ENCODE assay signal across 8 mouse cellular contexts in genomic region chr1:156673476-156674194, GRCm38 (mm10). TPM values are rescaled to one million over a fixed set of nuclear protein-coding genes. Genes with fewer than 3 reads are reported as not detected.
A peak's percentile ranks its signal among the peaks of the same experiment; 100 is the strongest.
DNase-seq lines count a peak whose midpoint lies in the region; ATAC-seq and TF ChIP-seq lines count a peak whose summit lies in the region.

No protein-coding gene starts in this region.

- H3K27me3 ChIP-seq in E14TG2a.4 (ENCODE audit: insufficient read depth, low read length), result peaks cover 7% of the 10 kb centered on the region
- H3K27me3 ChIP-seq in forebrain, postnatal 0 days (ENCODE audit: insufficient read depth, low read length), result 0 out of 2 replicates have a peak, but pooled peaks cover 3% of the 10 kb centered on the region
- no peaks in the 10 kb centered on the region for H3K27me3 ChIP-seq in intestine, postnatal 0 days (replicated peaks; ENCODE audit: control insufficient read depth, insufficient read depth, low read length)
- no peaks in the 10 kb centered on the region for H3K27me3 ChIP-seq in lung, postnatal 0 days (replicated peaks; ENCODE audit: insufficient read depth, low read length)

- peak overlapping the region; percentile 53 for H3K9ac ChIP-seq in forebrain, postnatal 0 days
- H3K9ac ChIP-seq in intestine, postnatal 0 days (ENCODE audit: low read depth, low read length), result peak overlapping the region; percentile 62
- peak overlapping the region; percentile 77 for H3K9ac ChIP-seq in lung, postnatal 0 days (replicated peaks; ENCODE audit: low read depth)

- no peak for TF ChIP-seq EP300 in lung, postnatal 0 days (IDR thresholded peaks at IDR 0.05)

- peaks cover 12% of the 10 kb centered on the region for H3K36me3 ChIP-seq in E14TG2a.4 (ENCODE audit: insufficient read depth, low read length)
- H3K36me3 ChIP-seq in forebrain, postnatal 0 days (ENCODE audit: insufficient read depth), result no peaks in the 10 kb centered on the region
- H3K36me3 ChIP-seq in intestine, postnatal 0 days (ENCODE audit: control insufficient read depth, insufficient read depth), result no peaks in the 10 kb centered on the region; the same call in 1 of the 2 replicates
- no peaks in the 10 kb centered on the region for H3K36me3 ChIP-seq in lung, postnatal 0 days (ENCODE audit: insufficient read depth, low read length)

- no peak for TF ChIP-seq CTCF in E14TG2a.4 (conservative IDR thresholded peaks at IDR 0.05; ENCODE audit: low read length)
- no peak for TF ChIP-seq CTCF in forebrain, postnatal 0 days (IDR thresholded peaks at IDR 0.05; ENCODE audit: low read depth)
- no peak for TF ChIP-seq CTCF in intestine, postnatal 0 days (IDR thresholded peaks at IDR 0.05; ENCODE audit: low read depth)
- TF ChIP-seq CTCF in lung, postnatal 0 days (IDR thresholded peaks at IDR 0.05), result no peak

- 0 out of 2 replicates have a peak overlapping the region, but pooled peaks have one; percentile 35 for H3K27ac ChIP-seq in forebrain, postnatal 0 days (ENCODE audit: low read depth, low read length)
- peak overlapping the region; percentile 66 for H3K27ac ChIP-seq in intestine, postnatal 0 days (ENCODE audit: low read depth, low read length)
- peak overlapping the region; percentile 91 for H3K27ac ChIP-seq in lung, postnatal 0 days (ENCODE audit: low read length)

- ATAC-seq in forebrain, postnatal 0 days, result peak; percentile 34
- peak; percentile 25; the same call in 1 of the 2 replicates for ATAC-seq in intestine, postnatal 0 days
- ATAC-seq in lung, postnatal 0 days, result no peak

- no peaks in the 10 kb centered on the region for H3K9me3 ChIP-seq in E14TG2a.4 (ENCODE audit: low read length)
- H3K9me3 ChIP-seq in forebrain, postnatal 0 days (ENCODE audit: low read length), result no peaks in the 10 kb centered on the region
- H3K9me3 ChIP-seq in intestine, postnatal 0 days (ENCODE audit: control insufficient read depth), result no peaks in the 10 kb centered on the region
- no peaks in the 10 kb centered on the region for H3K9me3 ChIP-seq in lung, postnatal 0 days (ENCODE audit: low read length)

- H3K4me1 ChIP-seq in E14TG2a.4 (replicated peaks; ENCODE audit: low read depth, low read length), result peaks cover 77% of the 10 kb centered on the region
- H3K4me1 ChIP-seq in forebrain, postnatal 0 days (ENCODE audit: insufficient read depth), result no peaks in the 10 kb centered on the region
- 0 out of 2 replicates have a peak, but pooled peaks cover 3% of the 10 kb centered on the region for H3K4me1 ChIP-seq in intestine, postnatal 0 days (replicated peaks; ENCODE audit: control insufficient read depth, insufficient read depth, low read length)
- peaks cover 10% of the 10 kb centered on the region; the same call in 1 of the 2 replicates for H3K4me1 ChIP-seq in lung, postnatal 0 days (ENCODE audit: insufficient read depth, low read depth, low read length)

- WGBS in forebrain, postnatal 0 days, result 4% methylated on average over 29 of the region's 29 CpGs
- under 1% methylated on average over 29 of the region's 29 CpGs for WGBS in intestine, postnatal 0 days
- WGBS in lung, postnatal 0 days, result 1% methylated on average over 28 of the region's 29 CpGs

- peak overlapping the region; percentile 92 for H3K4me2 ChIP-seq in forebrain, postnatal 0 days (ENCODE audit: low read depth)
- H3K4me2 ChIP-seq in intestine, postnatal 0 days (replicated peaks; ENCODE audit: low read depth), result peak overlapping the region; percentile 100
- H3K4me2 ChIP-seq in lung, postnatal 0 days (replicated peaks; ENCODE audit: low read depth, low read length), result peak overlapping the region; percentile 97

- H3K4me3 ChIP-seq in E14TG2a.4 (replicated peaks; ENCODE audit: low read length), result peak overlapping the region; percentile 82
- peak overlapping the region; percentile 48 for H3K4me3 ChIP-seq in forebrain, postnatal 0 days (ENCODE audit: low read depth, low read length)
- H3K4me3 ChIP-seq in intestine, postnatal 0 days (ENCODE audit: low read depth, low read length), result peak overlapping the region; percentile 65
- H3K4me3 ChIP-seq in lung, postnatal 0 days (ENCODE audit: low read depth, low read length), result peak overlapping the region; percentile 74

- peak; percentile 55 for DNase-seq in adrenal gland, postnatal 10 days
- DNase-seq in forebrain, postnatal 0 days, result peak; percentile 14
- DNase-seq in lung, postnatal 0 days (ENCODE audit: low spot score), result peak; percentile 42
- peak; percentile 42 for DNase-seq in retina, embryonic 14.5 days (ENCODE audit: low spot score)
- DNase-seq in frontal cortex, postnatal 25 days (ENCODE audit: low spot score in 2 of 2), result no peak
- DNase-seq in urinary bladder, postnatal 4 days (ENCODE audit: low spot score in 2 of 2), result no peak

RNA-seq across cellular contexts. Expression of gene Tor3a, which starts 0.5 kb away (rescaled TPM):
- total RNA-seq in adrenal gland, postnatal 10 days (2021), result 10 to 100 TPM; 11.6 to 15.3 TPM
- total RNA-seq in forebrain, postnatal 0 days (2014; rRNA removed), result 1.5 and 4.5 TPM in 2 replicates
- polyA plus RNA-seq in forebrain, postnatal 0 days (2015; fragmentation: Nextera tagmentation; extraction: Ambion mirVana), result 4.0 and 4.4 TPM in 2 replicates
- polyA plus RNA-seq in intestine, postnatal 0 days (2015; fragmentation: Nextera tagmentation; extraction: Ambion mirVana), result 5.8 and 7.1 TPM in 2 replicates
- polyA plus RNA-seq in lung, postnatal 0 days (2015; fragmentation: Nextera tagmentation; extraction: Ambion mirVana), result 36.1 and 37.8 TPM in 2 replicates

RNA-seq across cellular contexts. Expression of gene Fam20b, which starts 45.3 kb away (rescaled TPM):
- 10 to 100 TPM; 37.5 to 42.8 TPM for total RNA-seq in adrenal gland, postnatal 10 days (2021)
- total RNA-seq in forebrain, postnatal 0 days (2014; rRNA removed), result 60.6 and 68.1 TPM in 2 replicates
- polyA plus RNA-seq in forebrain, postnatal 0 days (2015; fragmentation: Nextera tagmentation; extraction: Ambion mirVana), result 21.0 and 30.4 TPM in 2 replicates
- 35.4 and 36.9 TPM in 2 replicates for polyA plus RNA-seq in intestine, postnatal 0 days (2015; fragmentation: Nextera tagmentation; extraction: Ambion mirVana)
- 15.3 and 16.4 TPM in 2 replicates for polyA plus RNA-seq in lung, postnatal 0 days (2015; fragmentation: Nextera tagmentation; extraction: Ambion mirVana)

Comparison
In these comparisons a context has a peak if more than half of its experiments do, and no peak if none do; other contexts are left out.
1. DNase-seq: peak in adrenal gland, postnatal 10 days (single experiment), forebrain, postnatal 0 days (single experiment), lung, postnatal 0 days (single experiment) and retina, embryonic 14.5 days (single experiment); none in frontal cortex, postnatal 25 days (0 of 2) and urinary bladder, postnatal 4 days (0 of 2).
2. H3K27ac ChIP-seq: peak in every context shown above with its lines; median percentile 91 in lung, postnatal 0 days; 66 in intestine, postnatal 0 days; 35 in forebrain, postnatal 0 days.
3. Peak in every context shown above with its lines, with median percentiles within 50 percentile points of each other: H3K4me3 ChIP-seq, H3K4me2 ChIP-seq and H3K9ac ChIP-seq.